Mouse (Mus musculus): ENCODE measurements around the gene Rapgef3. TPM values are rescaled to one million over a fixed set of nuclear protein-coding genes. Genes with fewer than 3 reads are reported as not detected.

Rapgef3 gene
- total RNA-seq, 2 experiments from 2014 or later: 15.0 to 20.8 TPM

DNA sequence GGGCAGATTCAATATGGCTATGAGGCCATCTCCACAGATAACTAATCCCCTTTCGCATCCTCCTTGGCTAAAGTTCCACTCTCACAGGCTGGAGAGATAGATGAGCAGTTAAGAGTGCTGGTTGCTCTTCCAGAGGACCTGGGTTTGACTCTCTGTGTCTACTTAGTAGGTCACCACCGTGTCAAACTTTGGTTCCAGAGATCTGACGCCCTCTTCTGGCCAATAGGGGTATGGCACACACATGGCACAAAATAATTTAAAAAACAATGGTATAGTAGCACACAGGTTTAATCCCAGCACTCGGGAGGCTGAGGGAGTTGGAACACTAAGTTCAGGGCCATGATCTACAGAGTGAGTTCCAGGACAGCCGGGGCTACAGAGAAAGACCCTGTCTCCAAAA, 26.5 kb upstream of the Rapgef3 start:
- DNase-seq: no peak

- no peak for DNase-seq
These were observed 25.8 kb upstream of the Rapgef3 start for GRCm38 (mm10) chr15:97793386-97794153.

GRCm38 (mm10) chr15:97791126-97791700, 23.4 kb upstream of the Rapgef3 start:
- DNase-seq: no peak

GRCm38 (mm10) chr15:97789761-97790505, 22.2 kb upstream of the Rapgef3 start:
- DNase-seq: peak; percentile 74 to 85

- peak; percentile 70 to 78 for DNase-seq
These were observed 21.0 kb upstream of the Rapgef3 start for GRCm38 (mm10) chr15:97788821-97789220.

GRCm38 (mm10) chr15:97787799-97788667, 20.3 kb upstream of the Rapgef3 start:
- DNase-seq: no peak

- no peak for DNase-seq
These were observed 19.5 kb upstream of the Rapgef3 start for GRCm38 (mm10) chr15:97787148-97787798.

- DNase-seq: peak in 1 of 2 experiments; percentile 57
These were observed 18.8 kb upstream of the Rapgef3 start for GRCm38 (mm10) chr15:97786412-97787112.

DNA sequence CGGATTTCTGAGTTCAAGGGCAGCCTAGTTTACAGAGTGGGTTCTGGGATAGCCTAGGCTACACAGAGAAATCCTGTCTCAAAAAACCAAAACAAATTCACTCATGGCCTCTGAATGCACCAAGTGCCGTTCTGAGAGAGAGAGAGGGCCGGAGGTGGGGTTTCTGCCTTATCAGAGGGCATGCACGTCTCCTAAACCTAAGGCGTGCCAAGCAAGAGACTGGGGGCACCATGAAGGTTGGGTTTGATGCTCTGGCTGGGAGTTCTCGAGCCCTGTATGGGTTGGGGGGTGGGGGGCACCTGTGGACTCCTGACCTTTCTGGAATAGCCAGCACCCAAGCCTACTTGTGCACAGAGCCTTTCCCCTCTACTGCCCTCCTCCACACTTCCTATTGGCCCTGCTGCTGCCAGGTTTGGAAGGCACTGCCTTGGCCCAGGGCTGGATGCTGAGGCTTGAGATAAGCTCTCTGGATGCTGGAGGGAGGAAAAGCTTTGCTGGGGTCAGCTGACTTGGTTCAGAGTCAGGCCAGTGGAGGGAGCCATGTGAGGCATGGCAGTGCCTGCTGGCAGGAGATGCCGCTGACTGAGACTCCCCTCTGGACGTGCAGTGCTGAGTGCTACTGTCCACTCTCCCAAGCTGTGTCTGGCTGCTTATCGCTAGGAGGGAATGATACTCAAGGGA, 18.1 kb upstream of the Rapgef3 start:
- peak; percentile 62 for DNase-seq

DNA sequence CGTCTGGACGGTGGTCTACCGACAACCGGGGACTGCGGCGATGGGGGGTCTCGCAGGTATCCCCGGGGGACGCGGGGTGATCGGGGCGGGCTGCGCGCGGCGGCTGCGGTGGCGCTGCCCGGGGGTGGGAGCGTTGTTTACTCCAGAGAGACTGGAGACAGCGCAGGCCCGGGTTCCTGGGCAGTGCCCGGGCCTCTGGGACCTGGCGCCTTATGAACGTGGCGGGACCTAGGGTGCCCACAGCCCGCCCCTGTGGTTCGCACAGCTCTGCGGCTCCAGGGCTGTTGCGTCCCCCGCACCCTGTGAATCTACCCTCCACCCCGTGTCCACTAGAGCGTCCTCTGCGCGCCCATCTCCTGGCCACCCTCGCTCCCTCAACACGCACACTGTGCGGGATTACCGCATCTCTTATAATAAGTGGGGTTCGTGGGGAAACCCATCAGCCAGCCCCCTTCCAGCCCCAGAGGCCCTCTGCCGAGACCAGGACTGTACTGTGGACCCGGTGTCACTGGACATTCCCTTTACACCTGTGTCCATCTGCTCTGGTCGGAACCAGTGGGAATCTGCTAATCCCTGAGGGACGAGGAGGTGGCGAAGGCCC, 16.9 kb upstream of the Rapgef3 start:
- DNase-seq: no peak

DNA sequence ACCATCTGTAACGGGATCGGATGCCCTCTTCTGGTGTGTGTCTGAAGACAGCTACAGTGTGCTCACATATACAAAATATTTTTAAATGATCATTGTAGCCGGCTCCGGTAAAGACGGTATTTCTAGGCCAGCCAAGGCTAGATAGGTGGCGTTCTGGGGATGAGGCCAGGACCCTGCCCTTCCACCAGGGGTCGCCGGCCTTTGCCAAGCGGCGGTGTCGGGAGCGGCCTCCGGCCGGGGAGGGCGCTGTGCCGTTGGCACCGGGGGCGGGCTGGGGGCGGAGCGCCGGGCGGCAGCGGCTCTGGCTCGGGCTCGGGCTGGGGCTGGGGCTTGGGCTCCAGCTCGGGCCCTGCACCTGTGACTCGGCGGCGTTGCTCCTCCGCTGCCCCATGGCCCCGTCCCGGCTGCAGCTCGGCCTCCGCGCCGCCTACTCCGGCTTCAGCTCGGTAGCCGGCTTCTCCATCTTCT, 16.4 kb upstream of the Rapgef3 start:
- DNase-seq: peak; percentile 95 to 97

DNA sequence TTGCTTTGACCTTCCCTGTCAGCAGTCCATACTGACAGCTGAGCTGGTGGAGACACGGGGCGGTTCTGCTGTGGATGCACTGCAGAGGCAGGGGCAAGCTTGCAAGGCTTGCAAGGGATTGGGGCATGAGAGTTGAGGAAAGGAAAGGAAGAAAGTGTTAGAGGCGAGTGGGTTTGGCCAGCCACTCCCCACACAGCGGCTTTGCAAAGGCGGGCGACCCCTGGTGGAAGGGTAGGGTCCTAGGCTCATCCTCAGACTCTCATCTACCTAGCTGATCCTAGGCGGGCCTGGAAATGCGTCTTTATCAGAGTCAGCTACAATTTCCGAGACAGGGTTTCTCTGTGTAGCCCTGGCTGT, 15.0 kb upstream of the Rapgef3 start:
- DNase-seq: peak; percentile 81 to 90

DNA sequence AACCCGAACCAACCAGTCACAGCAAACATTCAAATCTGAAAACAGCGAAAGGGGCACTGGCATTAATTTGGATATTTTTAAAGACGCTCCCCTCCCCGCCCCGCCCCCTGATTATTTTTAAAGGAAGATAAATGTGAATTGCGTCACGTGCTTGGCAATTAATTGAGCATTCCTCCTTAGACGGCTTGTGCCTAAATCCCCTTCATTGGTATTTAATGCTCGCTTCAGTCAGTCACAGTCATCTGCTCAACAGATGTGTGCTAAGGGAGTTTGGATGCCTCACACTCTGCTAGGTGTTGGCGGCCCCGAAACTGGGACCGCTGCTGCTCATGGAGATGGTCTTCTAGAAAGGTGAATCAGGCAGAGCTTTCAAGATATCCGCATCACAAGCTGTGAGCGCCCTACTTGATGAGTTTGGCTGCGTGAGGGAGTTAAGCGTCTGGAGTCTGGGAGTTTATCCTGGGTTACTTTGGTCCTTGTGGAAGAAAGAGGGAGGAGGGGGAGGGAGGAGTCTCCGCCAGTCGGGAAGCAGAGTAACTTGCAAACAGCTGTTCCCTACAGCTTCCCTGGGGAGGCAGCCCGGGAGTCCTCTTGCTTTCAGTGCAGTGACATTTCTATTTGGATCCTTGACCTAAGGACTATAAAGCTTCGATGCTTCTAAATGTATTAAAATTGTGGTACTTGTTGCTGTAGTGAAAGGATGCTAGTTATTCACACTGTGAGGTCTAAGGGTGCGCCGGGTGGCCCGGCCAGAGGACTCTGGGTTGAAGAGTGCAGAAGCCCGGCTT, 14.4 kb upstream of the Rapgef3 start:
- no peak for DNase-seq

DNA sequence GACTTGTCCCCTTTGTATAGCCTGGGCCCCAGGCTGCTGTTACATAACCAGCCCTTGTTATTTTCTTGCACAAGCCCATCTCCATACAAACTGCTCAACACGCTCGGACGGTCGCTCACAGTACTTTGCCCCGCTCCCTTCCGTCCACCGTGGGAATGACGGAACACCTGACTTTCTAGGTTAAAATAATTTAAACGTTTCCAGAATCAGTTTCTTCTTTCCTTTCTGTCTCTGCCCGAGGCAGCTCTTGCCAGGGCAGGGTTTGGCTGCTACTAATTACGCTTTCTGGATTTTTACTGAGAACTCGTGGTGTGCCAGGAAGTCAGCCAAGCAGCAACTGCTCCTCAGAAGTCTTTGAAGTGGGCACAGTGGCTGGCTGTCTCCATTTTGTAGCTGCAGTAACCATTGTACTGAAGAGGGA, 12.8 kb upstream of the Rapgef3 start:
- no peak for DNase-seq

GRCm38 (mm10) chr15:97779576-97779975, 11.8 kb upstream of the Rapgef3 start:
- DNase-seq: no peak

DNA sequence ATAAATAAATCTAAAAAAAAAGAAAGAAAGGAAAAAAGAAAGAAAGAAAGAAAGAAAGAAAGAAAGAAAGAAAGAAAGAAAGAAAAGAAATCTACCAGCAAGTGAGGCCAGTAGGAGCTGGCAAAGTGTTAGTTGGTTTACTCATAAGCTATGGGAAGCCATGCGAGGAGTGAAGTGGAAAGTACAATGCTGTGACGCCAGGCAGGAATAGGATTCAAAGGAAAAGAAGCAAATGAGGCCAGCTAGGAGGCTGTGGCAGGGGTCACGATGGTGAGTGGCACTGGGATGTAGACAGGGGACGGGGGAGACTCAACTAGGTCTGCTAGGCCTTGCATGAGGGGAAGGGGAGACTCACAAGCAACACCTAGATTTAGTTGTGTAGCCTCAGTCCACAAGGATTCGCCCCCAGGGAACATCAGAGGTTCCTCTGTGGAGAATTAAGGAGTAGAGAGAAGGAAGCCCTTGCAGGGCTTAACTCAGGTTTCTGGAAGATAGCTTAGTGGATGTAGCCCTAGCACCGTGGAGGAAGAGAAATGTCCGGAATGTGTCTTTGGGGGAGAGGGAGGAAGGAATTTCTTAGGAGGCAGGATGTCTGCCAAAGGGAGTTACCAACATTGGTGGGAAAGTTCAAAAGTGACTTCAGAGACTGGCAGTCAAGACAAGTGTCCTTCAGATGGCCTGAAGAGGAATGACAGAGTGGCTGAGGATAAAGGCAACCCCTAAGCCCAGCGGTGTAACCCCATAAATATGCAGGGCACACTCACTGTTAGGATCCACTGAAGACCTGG, 10.7 kb upstream of the Rapgef3 start, which contains the start of gene Slc48a1:
Slc48a1 (plus strand) TSS at position 210 of the 788 bp plus-strand sequence.
- no peak for DNase-seq

DNA sequence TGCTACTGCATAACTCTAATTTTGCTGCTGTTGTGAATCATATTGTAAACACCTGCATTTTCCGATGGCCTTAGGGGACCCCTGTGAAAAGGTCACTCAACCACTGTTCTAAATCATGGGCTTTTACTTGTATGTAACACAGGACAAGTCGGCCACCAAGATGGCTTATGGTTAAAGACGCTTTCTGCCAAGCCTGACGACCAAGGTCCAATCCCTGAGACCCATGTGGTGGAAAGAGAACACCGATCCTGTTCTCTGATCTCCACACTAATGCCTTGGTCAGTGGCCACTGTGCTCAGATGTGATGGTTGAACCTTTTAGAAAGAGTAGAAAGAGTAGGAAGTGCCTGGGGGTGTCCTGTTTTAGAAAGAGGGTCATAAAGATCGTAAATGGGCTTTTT, 9.1 kb upstream of the Rapgef3 start:
- no peak for DNase-seq

GRCm38 (mm10) chr15:97776514-97776913, 8.7 kb upstream of the Rapgef3 start:
- peak; percentile 85 to 90 for DNase-seq

All from adrenal gland, postnatal 36 days (tissue).